Mouse (Mus musculus): ENCODE results near the gene Tmem121. TPM values are rescaled to one million over a fixed set of nuclear protein-coding genes. Genes with fewer than 3 reads are reported as not detected.
"Not testable (repeated sequence)": the region's sequence is repeated elsewhere in the genome, so short reads cannot be mapped to it uniquely, and the experiment has no call there.

The Tmem121 gene
- total RNA-seq, 2 experiments from 2014 or later = not detected

DNA sequence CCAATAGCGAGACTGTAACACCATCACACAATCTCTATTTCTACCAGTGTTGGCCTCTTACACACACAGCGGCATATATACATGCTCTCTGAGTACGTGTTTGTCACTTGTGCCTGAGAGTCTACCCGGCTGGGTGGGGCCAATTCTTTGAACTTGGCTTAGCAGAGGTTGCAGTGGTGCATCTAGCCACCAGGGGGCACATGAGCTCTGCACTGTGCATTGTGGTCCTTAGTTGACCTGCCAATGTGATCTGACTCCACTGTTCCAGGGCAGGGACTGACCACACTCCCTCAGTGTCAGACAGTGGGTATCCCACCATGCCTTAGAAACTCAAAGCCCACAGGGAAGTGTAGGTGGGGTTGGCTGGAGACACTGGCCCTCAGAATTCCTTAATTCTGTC, 34.1 kb downstream of the Tmem121 start:
- DNase-seq = peak; percentile 33
- intact Hi-C loops (cut with DNase I) = loop anchor here (5.0 kb wide), 1 partner anchor 267 kb away; the partner anchor contains the start of gene Adam6b

DNA sequence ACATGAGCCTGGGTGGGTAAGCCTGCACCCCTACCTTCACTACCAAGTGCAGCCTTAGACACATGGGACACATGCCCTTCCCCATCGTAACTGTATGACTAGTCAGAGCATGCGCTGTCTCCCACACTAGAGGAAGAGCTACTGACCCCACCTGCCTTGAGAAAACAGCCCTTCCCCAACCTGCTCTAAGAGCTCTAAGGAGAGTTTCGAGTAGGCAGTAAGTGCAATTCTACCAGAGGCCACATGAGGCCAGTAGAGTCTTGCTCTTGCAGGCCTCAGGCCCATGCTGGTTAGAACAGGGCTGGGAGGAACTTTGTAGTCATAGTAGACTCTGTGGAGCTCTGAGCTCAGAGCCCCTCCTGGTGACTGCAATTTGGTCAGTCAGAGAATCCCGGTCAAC, 34.7 kb downstream of the Tmem121 start:
- intact Hi-C loops (cut with DNase I) = loop anchor here (5.0 kb wide), 1 partner anchor 267 kb away; the partner anchor contains the start of gene Adam6b
- DNase-seq = peak; percentile 64
- no peak overlapping the region for H3K4me3 ChIP-seq
- H3K27ac ChIP-seq = no peak overlapping the region
- peak; percentile 79 for TF ChIP-seq CTCF (IDR thresholded peaks at IDR 0.05)

More for the DNA sequence above, 34.1 kb downstream of the Tmem121 start:
- Histone ChIP-seq H3K4me3 (no peak overlapping the region), H3K27ac (no peak overlapping the region)
- TF ChIP-seq CTCF (IDR thresholded peaks at IDR 0.05) = peak; percentile 60

DNA sequence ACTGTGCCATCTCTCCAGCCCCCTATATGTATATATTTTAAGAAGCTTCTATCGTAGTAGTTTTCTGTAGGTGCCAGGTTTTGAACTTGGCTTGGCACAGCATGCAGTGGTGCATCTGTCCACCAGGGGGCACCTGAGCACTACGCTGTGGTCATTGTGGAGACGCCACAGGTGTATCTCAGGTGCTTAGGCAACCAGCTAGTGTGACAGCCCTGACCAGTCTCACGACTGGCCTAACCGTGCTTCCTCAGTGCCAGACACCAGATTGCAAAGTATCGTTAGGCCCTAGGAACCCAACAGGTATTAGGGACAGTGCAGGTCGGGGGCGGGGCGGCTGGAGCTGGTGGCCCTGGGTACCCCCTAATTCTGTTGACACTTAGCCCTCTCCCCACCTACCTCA, 35.6 kb downstream of the Tmem121 start:
- TF ChIP-seq CTCF (IDR thresholded peaks at IDR 0.05) = peak; percentile 63
- intact Hi-C loops (cut with DNase I) = loop anchor here (5.0 kb wide), 1 partner anchor 266 kb away; the partner anchor contains the start of gene Adam6b
- no peak for DNase-seq

GRCm38 (mm10) chr12:113222121-113222636, 36.4 kb downstream of the Tmem121 start:
- Histone ChIP-seq H3K4me3 (peak overlapping the region; percentile 32), H3K27ac (no peak overlapping the region)
- peak; percentile 89; the same call in 1 of the 2 replicates for TF ChIP-seq CTCF (IDR thresholded peaks at IDR 0.05)
- peak; percentile 90 for DNase-seq
- intact Hi-C loops (cut with DNase I) = loop anchor here (5.0 kb wide), 1 partner anchor 265 kb away; the partner anchor contains the start of gene Adam6b

More for the DNA sequence above, 35.6 kb downstream of the Tmem121 start:
- Histone ChIP-seq H3K4me3 (no peak overlapping the region), H3K27ac (no peak overlapping the region)

DNA sequence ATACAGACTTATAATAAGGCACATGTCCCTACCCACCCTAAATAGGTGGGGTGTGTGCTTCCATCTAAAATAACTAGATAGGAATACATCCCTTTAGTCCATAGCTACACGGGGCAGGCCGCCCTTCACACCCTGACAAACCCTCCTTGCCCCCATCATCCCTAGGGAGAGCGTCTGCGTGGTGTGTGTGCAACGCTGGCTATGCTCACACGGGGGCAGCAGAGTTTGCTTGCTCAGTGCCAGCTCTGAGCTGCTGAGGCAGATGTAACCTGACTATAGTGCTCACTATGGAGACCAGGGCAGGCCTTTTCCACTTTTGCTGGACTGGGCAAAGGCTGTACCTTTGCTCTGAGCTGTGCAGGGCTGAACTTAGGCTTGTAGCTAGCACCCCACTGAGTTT, 37.0 kb downstream of the Tmem121 start:
- H3K4me3 ChIP-seq = no peak overlapping the region
- intact Hi-C loops (cut with DNase I) = loop anchor here (5.0 kb wide), 1 partner anchor 265 kb away; the partner anchor contains the start of gene Adam6b
- DNase-seq = peak; percentile 66
- H3K27ac ChIP-seq = no peak overlapping the region
- peak; percentile 63 for TF ChIP-seq CTCF (IDR thresholded peaks at IDR 0.05)

GRCm38 (mm10) chr12:113224206-113224605, 38.5 kb downstream of the Tmem121 start:
- intact Hi-C loops (cut with DNase I) = loop anchor here (5.0 kb wide), 1 partner anchor 263 kb away; the partner anchor contains the start of gene Adam6b
- DNase-seq = no peak
- peak; percentile 70 for TF ChIP-seq CTCF (IDR thresholded peaks at IDR 0.05)
- H3K27ac ChIP-seq = no peak overlapping the region
- no peak overlapping the region for H3K4me3 ChIP-seq

DNA sequence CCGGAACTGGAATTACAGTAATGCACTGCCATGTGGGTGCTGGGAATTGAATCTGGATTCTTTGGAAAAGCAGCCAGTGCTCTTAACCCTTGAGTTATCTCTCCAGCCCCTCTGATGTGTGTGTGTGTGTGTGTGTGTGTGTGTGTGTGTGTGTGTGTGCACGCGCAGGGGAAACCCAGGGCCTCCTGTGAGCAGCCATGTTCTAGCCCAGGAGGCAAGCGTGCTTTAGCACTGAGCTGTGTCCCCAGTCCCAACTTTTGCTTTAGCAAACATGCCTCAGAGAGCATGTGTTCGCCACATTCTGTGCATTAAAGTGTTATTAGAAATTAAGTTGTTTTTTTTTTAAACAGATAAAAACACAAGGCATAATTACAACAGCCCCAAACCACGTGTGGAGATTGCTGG, 39.0 kb downstream of the Tmem121 start:
- no peak overlapping the region for H3K27ac ChIP-seq
- intact Hi-C loops (cut with DNase I) = loop anchor here (5.0 kb wide), 1 partner anchor 263 kb away; the partner anchor contains the start of gene Adam6b
- no peak for TF ChIP-seq CTCF (IDR thresholded peaks at IDR 0.05)
- no peak for DNase-seq
- no peak overlapping the region for H3K4me3 ChIP-seq

DNA sequence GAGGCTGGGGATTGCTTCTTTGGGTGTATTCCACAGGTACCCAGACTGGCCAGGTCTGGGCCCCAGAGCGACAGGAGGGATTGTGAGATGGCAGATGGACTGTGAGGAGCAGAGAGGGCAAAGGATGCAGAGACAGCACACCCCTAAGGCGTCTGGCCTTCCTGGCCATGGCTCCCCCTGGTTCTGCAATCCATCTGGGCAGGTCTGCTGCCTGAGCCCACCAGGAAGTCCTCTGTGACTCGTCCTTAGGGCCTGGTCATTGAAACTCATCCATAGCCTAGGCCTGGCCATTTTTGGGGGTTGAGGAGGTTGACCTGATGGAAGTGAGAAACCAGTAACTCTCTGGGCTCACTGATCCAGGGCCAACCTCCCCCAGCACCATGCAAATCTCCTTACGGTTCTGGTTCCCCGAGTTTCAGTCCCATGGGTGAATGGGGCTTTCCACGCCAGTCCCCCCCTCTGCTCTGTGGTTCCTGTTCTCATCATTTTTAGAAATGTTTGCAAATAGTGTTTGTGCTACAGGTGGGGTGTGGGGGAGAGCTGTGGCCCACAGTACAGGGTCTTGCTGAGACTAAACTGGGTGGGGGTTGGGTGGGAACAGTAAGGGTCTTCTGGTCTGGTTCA, 42.4 kb downstream of the Tmem121 start:
- DNase-seq = no peak
- Histone ChIP-seq H3K4me3 (no peak overlapping the region), H3K27ac (no peak overlapping the region)
- no peak for TF ChIP-seq CTCF (IDR thresholded peaks at IDR 0.05)
- intact Hi-C loops (cut with DNase I) = no loop called here

GRCm38 (mm10) chr12:113230741-113231140, 45.0 kb downstream of the Tmem121 start:
- TF ChIP-seq CTCF (IDR thresholded peaks at IDR 0.05) = no peak
- H3K27ac ChIP-seq = no peak overlapping the region
- no peak overlapping the region for H3K4me3 ChIP-seq
- DNase-seq = no peak
- intact Hi-C loops (cut with DNase I) = no loop called here

GRCm38 (mm10) chr12:113231551-113232263, 46.0 kb downstream of the Tmem121 start:
- H3K27ac ChIP-seq; H3K4me3 ChIP-seq; intact Hi-C loops (cut with DNase I); DNase-seq: not testable (repeated sequence)

GRCm38 (mm10) chr12:113232264-113232750, 46.6 kb downstream of the Tmem121 start:
- intact Hi-C loops (cut with DNase I); H3K4me3 ChIP-seq; DNase-seq; H3K27ac ChIP-seq: not testable (repeated sequence)

Other genes with a start within 250 kb of the Tmem121 start
- 1 to 10 TPM; 5.4 to 7.9 TPM for gene Nudt14, start 243.8 kb upstream of the Tmem121 start, total RNA-seq (2021)
- gene Btbd6, start 209.4 kb upstream of the Tmem121 start, total RNA-seq (2021) = 10 to 100 TPM; 13.3 to 20.6 TPM
- gene Brf1, start 185.2 kb upstream of the Tmem121 start, total RNA-seq (2021) = 10 to 100 TPM; 20.8 to 21.5 TPM
- 10 to 100 TPM; 35.9 to 41.0 TPM for gene Pacs2, start 171.4 kb upstream of the Tmem121 start, total RNA-seq (2021)
- not detected for gene Tex22, start 111.4 kb upstream of the Tmem121 start, total RNA-seq (2021)
- 10 to 100 TPM; 36.2 to 41.5 TPM for gene Mta1, start 87.7 kb upstream of the Tmem121 start, total RNA-seq (2021)
- 10 to 100 TPM; 32.4 to 41.1 TPM for gene Crip2, start 45.7 kb upstream of the Tmem121 start, total RNA-seq (2021)
- 100 to 1,000 TPM in 1 of 2 experiments, 10 to 100 TPM in 1; 71.2 to 113 TPM for gene Crip1, start 39.6 kb upstream of the Tmem121 start, total RNA-seq (2021)
- not detected for gene Tedc1, start 29.5 kb upstream of the Tmem121 start, total RNA-seq (2021)